Mouse (Mus musculus) midbrain, postnatal 0 days (tissue): Measurements from ENCODE around the gene Itga1. TPM values are rescaled to one million over a fixed set of nuclear protein-coding genes. Genes with fewer than 3 reads are reported as not detected.

ENCODE experiments used
- ATAC-seq: fragments of 200-750 bp; cut with Nextera tagmentation; 2 replicates; pipeline ENCODE4 v1.8.0; 2017; ENCODE audit warnings: moderate number of reproducible peaks, mild to moderate bottlenecking, moderate TSS enrichment, moderate library complexity; ENCODE audit not compliant: low FRiP score
- DNase-seq: peaks from one replicate; pipeline ENCODE4 v3.0.0-alpha.2; 2015; ENCODE audit warnings: low spot score
- H3K27ac ChIP-seq: fragments of 300-500 bp; sonication (generic); 2 replicates; pipeline ENCODE4 v1.5.1; 2014; ENCODE audit warnings: low read depth, mild to moderate bottlenecking, low read length, mixed read lengths
- H3K27me3 ChIP-seq: fragments of 300-500 bp; sonication (generic); 2 replicates; pipeline ENCODE4 v1.6.1; 2014; ENCODE audit warnings: low read length, control low read depth, mixed read lengths; ENCODE audit not compliant: insufficient read depth
- H3K36me3 ChIP-seq: fragments of 300-500 bp; sonication (generic); 2 replicates; pipeline ENCODE4 v1.6.1; 2014; ENCODE audit warnings: low read length, control low read depth, mixed read lengths; ENCODE audit not compliant: insufficient read depth
- H3K4me1 ChIP-seq: fragments of 300-500 bp; sonication (generic); 2 replicates; pipeline ENCODE4 v1.6.1; 2014; ENCODE audit warnings: mild to moderate bottlenecking, control low read depth, antibody characterized with exemption, low read length, mixed read lengths; ENCODE audit not compliant: insufficient read depth
- H3K4me2 ChIP-seq: fragments of 300-500 bp; sonication (generic); 2 replicates; pipeline ENCODE4 v1.6.1; 2014; ENCODE audit warnings: low read depth, mild to moderate bottlenecking, low read length, mixed read lengths; ENCODE audit not compliant: poor library complexity, severe bottlenecking
- H3K4me3 ChIP-seq: fragments of 300-500 bp; sonication (generic); 2 replicates; pipeline ENCODE4 v1.5.1; 2014; ENCODE audit warnings: low read depth, mild to moderate bottlenecking, low read length, moderate library complexity
- H3K9ac ChIP-seq: fragments of 300-500 bp; sonication (generic); replicated peaks from 2 replicates; pipeline ENCODE4 v1.6.1; 2014; ENCODE audit warnings: mild to moderate bottlenecking, low read length, moderate library complexity, mixed read lengths; ENCODE audit not compliant: poor library complexity, severe bottlenecking
- H3K9me3 ChIP-seq: fragments of 300-500 bp; sonication (generic); 2 replicates; pipeline ENCODE4 v1.6.1; 2016; ENCODE audit warnings: low read length, control low read depth
- CTCF ChIP-seq: IDR thresholded peaks from 2 replicates; pipeline ENCODE4 v1.5.1; 2016; ENCODE audit warnings: antibody characterized with exemption, mild to moderate bottlenecking
- WGBS: fragments of 180-500 bp; shearing (Covaris S2); extraction: QIAGEN DNeasy Blood & Tissue Kit; methylation state at CpG from one replicate; pipeline ENCODE4 v1.1.7; 2014; 5-methylcytosine and 5-hydroxymethylcytosine counted together
- polyA plus RNA-seq: library from polyadenylated mRNA; unstranded; fragments of >200 nt; fragmentation: Nextera tagmentation; extraction: Ambion mirVana; gene quantifications from 2 replicates; pipeline ENCODE4 v1.2.1, GENCODE M21; 2015
- total RNA-seq: library from RNA; depleted of rRNA; stranded (reverse); fragments of >200 nt; gene quantifications from 2 replicates; pipeline ENCODE4 v1.2.3, GENCODE M21; 2014; rRNA removed

The Itga1 gene
- total RNA-seq (8.5 and 8.7 TPM in 2 replicates), polyA plus RNA-seq (3.0 and 3.6 TPM in 2 replicates)

- TF ChIP-seq CTCF = no peak
- H3K4me3 ChIP-seq = peak within 1 kb of the TSS; percentile 49
- ATAC-seq (peak; percentile 44), DNase-seq (peak; percentile 56)
- no peaks in the 10 kb centered on the region for H3K9me3 ChIP-seq
- peak within 1 kb of the TSS; percentile 94 for H3K4me2 ChIP-seq
- peaks cover 13% of the 10 kb centered on the region for H3K27me3 ChIP-seq
- H3K9ac ChIP-seq = peak within 1 kb of the TSS; percentile 59
- H3K36me3 ChIP-seq = no peaks in the 10 kb centered on the region
- no peaks in the 10 kb centered on the region for H3K4me1 ChIP-seq
- peak within 1 kb of the TSS; percentile 47; the same call in 1 of the 2 replicates for H3K27ac ChIP-seq
- under 1% methylated on average over 39 of the region's 39 CpGs for WGBS
These were observed at the start of gene Itga1, which contains the start of gene Gm49395 for GRCm38 (mm10) chr13:115101355-115102191. Itga1 (minus strand) TSS chr13:115101964. Gm49395 (minus strand) TSS chr13:115101921.

GRCm38 (mm10) chr13:115150602-115151001 is 48.8 kb upstream of the Itga1 start:
- H3K27me3 ChIP-seq = no peaks in the 10 kb centered on the region
- no peak overlapping the region for H3K9ac ChIP-seq
- H3K4me1 ChIP-seq = no peaks in the 10 kb centered on the region
- H3K36me3 ChIP-seq = no peaks in the 10 kb centered on the region
- no peak for DNase-seq
- no peaks in the 10 kb centered on the region for H3K9me3 ChIP-seq
- no peak overlapping the region for H3K4me3 ChIP-seq
- no peak for TF ChIP-seq CTCF
- no peak for ATAC-seq
- no peak overlapping the region for H3K27ac ChIP-seq
- H3K4me2 ChIP-seq = no peak overlapping the region
- WGBS = 89% methylated on average over 1 of the region's 1 CpGs

- WGBS = 95% methylated on average over 6 of the region's 6 CpGs
- TF ChIP-seq CTCF = no peak
- no peaks in the 10 kb centered on the region for H3K36me3 ChIP-seq
- H3K4me2 ChIP-seq = no peak overlapping the region
- no peak overlapping the region for H3K4me3 ChIP-seq
- H3K27ac ChIP-seq = no peak overlapping the region
- ATAC-seq (no peak), DNase-seq (no peak)
- no peaks in the 10 kb centered on the region for H3K9me3 ChIP-seq
- no peak overlapping the region for H3K9ac ChIP-seq
- H3K27me3 ChIP-seq = no peaks in the 10 kb centered on the region
- no peaks in the 10 kb centered on the region for H3K4me1 ChIP-seq
These were observed 48.1 kb upstream of the Itga1 start for GRCm38 (mm10) chr13:115149849-115150248.

GRCm38 (mm10) chr13:115143575-115143974 is 41.8 kb upstream of the Itga1 start:
- TF ChIP-seq CTCF = no peak
- H3K4me1 ChIP-seq = no peaks in the 10 kb centered on the region
- no peak overlapping the region for H3K4me2 ChIP-seq
- 92% methylated on average over 2 of the region's 2 CpGs for WGBS
- ATAC-seq = no peak
- H3K36me3 ChIP-seq = no peaks in the 10 kb centered on the region
- H3K9me3 ChIP-seq = no peaks in the 10 kb centered on the region
- H3K27me3 ChIP-seq = no peaks in the 10 kb centered on the region
- DNase-seq = no peak
- H3K9ac ChIP-seq = no peak overlapping the region
- no peak overlapping the region for H3K27ac ChIP-seq
- no peak overlapping the region for H3K4me3 ChIP-seq

- no peak for DNase-seq
- Histone ChIP-seq H3K9me3 (no peaks in the 10 kb centered on the region), H3K4me2 (no peak overlapping the region), H3K27ac (no peak overlapping the region), H3K4me3 (no peak overlapping the region), H3K9ac (no peak overlapping the region), H3K4me1 (no peaks in the 10 kb centered on the region), H3K36me3 (no peaks in the 10 kb centered on the region), H3K27me3 (no peaks in the 10 kb centered on the region)
- no peak for TF ChIP-seq CTCF
- ATAC-seq = no peak
- WGBS = 95% methylated on average over 3 of the region's 3 CpGs
These were observed 40.3 kb upstream of the Itga1 start for GRCm38 (mm10) chr13:115142066-115142465.

GRCm38 (mm10) chr13:115138513-115138912 is 36.7 kb upstream of the Itga1 start:
- Histone ChIP-seq H3K9ac (no peak overlapping the region), H3K4me1 (no peaks in the 10 kb centered on the region), H3K36me3 (no peaks in the 10 kb centered on the region), H3K27me3 (no peaks in the 10 kb centered on the region), H3K4me3 (no peak overlapping the region), H3K4me2 (no peak overlapping the region), H3K27ac (no peak overlapping the region), H3K9me3 (no peaks in the 10 kb centered on the region)
- no peak for TF ChIP-seq CTCF
- DNase-seq (no peak), ATAC-seq (no peak)
- WGBS = 89% methylated on average over 7 of the region's 7 CpGs
